Mouse (Mus musculus): ENCODE results near the gene Tns1.

GRCm38 (mm10) chr1:73902171-73902991 is 221.9 kb downstream of the Tns1 start:
- TF ChIP-seq POLR2A (IDR thresholded peaks at IDR 0.05; ENCODE audit: borderline replicate concordance, low read depth, low read length) (no peak), CTCF (IDR thresholded peaks at IDR 0.05; ENCODE audit: low read depth, low read length) (peak; percentile 42; the same call in 1 of the 2 replicates)

Measured in bone marrow macrophage, adult 2 months (primary cell).